8 mouse cellular contexts compared by ENCODE assay signal in genomic region chr3:63928878-63929859, GRCm38 (mm10). TPM values are rescaled to one million over a fixed set of nuclear protein-coding genes. Genes with fewer than 3 reads are reported as not detected.
DNase-seq lines count a peak whose midpoint lies in the region; ATAC-seq and TF ChIP-seq lines count a peak whose summit lies in the region.

E130311K13Rik (minus strand) TSS chr3:63929472.

- peak; percentile 78 for TF ChIP-seq POLR2A in brain, embryonic 14.5 days (IDR thresholded peaks at IDR 0.05; ENCODE audit: borderline replicate concordance, extremely low read depth, insufficient read depth, insufficient read length, poor library complexity, severe bottlenecking)

- 4% methylated on average over 47 of the region's 48 CpGs for WGBS in heart, embryonic 12.5 days
- WGBS in kidney, postnatal 0 days = 5% methylated on average over 48 of the region's 48 CpGs
- 7% methylated on average over 40 of the region's 48 CpGs for WGBS in liver, embryonic 11.5 days
- WGBS in stomach, embryonic 14.5 days = 6% methylated on average over 48 of the region's 48 CpGs

- peak; percentile 96 for ATAC-seq in heart, embryonic 12.5 days (ENCODE audit: insufficient number of reproducible peaks, low FRiP score)
- ATAC-seq in kidney, postnatal 0 days (replicated peaks; ENCODE audit: low FRiP score, low read depth) = peak; percentile 97
- ATAC-seq in liver, embryonic 11.5 days (replicated peaks; ENCODE audit: low FRiP score) = peak; percentile 93
- ATAC-seq in stomach, embryonic 14.5 days (ENCODE audit: insufficient number of reproducible peaks, insufficient read depth, low FRiP score, low read depth) = peak; percentile 91

- H3K4me1 ChIP-seq in erythroblast, embryonic 14.5 days (ENCODE audit: control insufficient read depth) = peaks cover 7% of the 10 kb centered on the region
- 0 out of 2 replicates have a peak, but pooled peaks cover 3% of the 10 kb centered on the region for H3K4me1 ChIP-seq in heart, embryonic 12.5 days (replicated peaks)
- H3K4me1 ChIP-seq in kidney, postnatal 0 days (replicated peaks; ENCODE audit: insufficient read depth, low read length) = no peaks in the 10 kb centered on the region
- no peaks in the 10 kb centered on the region for H3K4me1 ChIP-seq in liver, embryonic 11.5 days (replicated peaks; ENCODE audit: control insufficient read depth, insufficient read depth, low read length)
- H3K4me1 ChIP-seq in stomach, embryonic 14.5 days (ENCODE audit: control insufficient read depth, insufficient read depth, low read length) = no peaks in the 10 kb centered on the region

- peak within 1 kb of the TSS; percentile 34 for H3K4me3 ChIP-seq in C2C12 (ENCODE audit: insufficient read depth, poor library complexity, severe bottlenecking)
- H3K4me3 ChIP-seq in erythroblast, embryonic 14.5 days (replicated peaks) = peak within 1 kb of the TSS; percentile 74
- H3K4me3 ChIP-seq in heart, embryonic 12.5 days = peak within 1 kb of the TSS; percentile 56
- H3K4me3 ChIP-seq in kidney, postnatal 0 days (replicated peaks; ENCODE audit: low read depth, low read length) = peak within 1 kb of the TSS; percentile 63
- peak within 1 kb of the TSS; percentile 66 for H3K4me3 ChIP-seq in liver, embryonic 11.5 days (ENCODE audit: low read depth, low read length)
- H3K4me3 ChIP-seq in stomach, embryonic 14.5 days (ENCODE audit: low read depth, low read length) = peak within 1 kb of the TSS; percentile 60

- TF ChIP-seq CTCF in C2C12 (IDR thresholded peaks at IDR 0.05; ENCODE audit: control insufficient read depth, insufficient read depth, insufficient read length) = peak; percentile 97
- peak; percentile 91 for TF ChIP-seq CTCF in brain, embryonic 14.5 days (IDR thresholded peaks at IDR 0.05; ENCODE audit: borderline replicate concordance, extremely low read depth, insufficient read depth, insufficient read length)
- TF ChIP-seq CTCF in kidney, postnatal 0 days (IDR thresholded peaks at IDR 0.05; ENCODE audit: low read depth) = peak; percentile 94

- H3K9me3 ChIP-seq in erythroblast, embryonic 14.5 days (ENCODE audit: control insufficient read depth, low read length) = no peaks in the 10 kb centered on the region
- H3K9me3 ChIP-seq in heart, embryonic 12.5 days (replicated peaks) = no peaks in the 10 kb centered on the region
- no peaks in the 10 kb centered on the region for H3K9me3 ChIP-seq in kidney, postnatal 0 days (replicated peaks; ENCODE audit: low read length)
- H3K9me3 ChIP-seq in liver, embryonic 11.5 days (ENCODE audit: control insufficient read depth, low read length) = no peaks in the 10 kb centered on the region
- H3K9me3 ChIP-seq in stomach, embryonic 14.5 days (ENCODE audit: control insufficient read depth, low read depth, low read length) = no peaks in the 10 kb centered on the region

- DNase-seq in brain, embryonic 14.5 days (ENCODE audit: low read depth) = peak; percentile 91
- peak; percentile 86 for DNase-seq in kidney, postnatal 0 days (ENCODE audit: low spot score)
- DNase-seq in liver, embryonic 11.5 days (ENCODE audit: low spot score) = peak; percentile 86
- DNase-seq in naive thymus-derived CD4-positive, alpha-beta T cell, adult 2 months (ENCODE audit: low read depth) = peak; percentile 89

- H3K27ac ChIP-seq in heart, embryonic 12.5 days (ENCODE audit: poor library complexity, severe bottlenecking) = peak within 1 kb of the TSS; percentile 46; the same call in 1 of the 2 replicates
- peak within 1 kb of the TSS; percentile 81 for H3K27ac ChIP-seq in kidney, postnatal 0 days
- peak within 1 kb of the TSS; percentile 26; the same call in 1 of the 2 replicates for H3K27ac ChIP-seq in liver, embryonic 11.5 days (ENCODE audit: low read depth, low read length)
- peak within 1 kb of the TSS; percentile 58; the same call in 1 of the 2 replicates for H3K27ac ChIP-seq in stomach, embryonic 14.5 days (ENCODE audit: low read length)

- H3K4me2 ChIP-seq in heart, embryonic 12.5 days = peak within 1 kb of the TSS; percentile 65
- peak within 1 kb of the TSS; percentile 81 for H3K4me2 ChIP-seq in kidney, postnatal 0 days (ENCODE audit: low read length)
- peak within 1 kb of the TSS; percentile 76 for H3K4me2 ChIP-seq in liver, embryonic 11.5 days
- H3K4me2 ChIP-seq in stomach, embryonic 14.5 days (replicated peaks; ENCODE audit: low read depth, low read length) = peak within 1 kb of the TSS; percentile 50

- no peaks in the 10 kb centered on the region for H3K27me3 ChIP-seq in C2C12 (ENCODE audit: control insufficient read depth, insufficient read depth, insufficient read length)
- no peaks in the 10 kb centered on the region for H3K27me3 ChIP-seq in erythroblast, embryonic 14.5 days (ENCODE audit: control insufficient read depth)
- H3K27me3 ChIP-seq in heart, embryonic 12.5 days (replicated peaks) = no peaks in the 10 kb centered on the region
- no peaks in the 10 kb centered on the region for H3K27me3 ChIP-seq in kidney, postnatal 0 days (ENCODE audit: insufficient read depth, low read length)
- no peaks in the 10 kb centered on the region for H3K27me3 ChIP-seq in liver, embryonic 11.5 days (replicated peaks; ENCODE audit: control insufficient read depth, insufficient read depth, low read length)
- no peaks in the 10 kb centered on the region for H3K27me3 ChIP-seq in stomach, embryonic 14.5 days (ENCODE audit: control insufficient read depth, insufficient read depth, low read length)

- no peaks in the 10 kb centered on the region for H3K79me2 ChIP-seq in C2C12 (ENCODE audit: control insufficient read depth, insufficient read depth)

- no peaks in the 10 kb centered on the region for H3K36me3 ChIP-seq in C2C12 (ENCODE audit: control insufficient read depth, insufficient read depth)
- no peaks in the 10 kb centered on the region for H3K36me3 ChIP-seq in erythroblast, embryonic 14.5 days (ENCODE audit: control insufficient read depth)
- H3K36me3 ChIP-seq in heart, embryonic 12.5 days = peaks cover 4% of the 10 kb centered on the region; the same call in 1 of the 2 replicates
- peaks cover 5% of the 10 kb centered on the region; the same call in 1 of the 2 replicates for H3K36me3 ChIP-seq in kidney, postnatal 0 days (ENCODE audit: insufficient read depth, low read length)
- no peaks in the 10 kb centered on the region for H3K36me3 ChIP-seq in liver, embryonic 11.5 days (ENCODE audit: control insufficient read depth, insufficient read depth, low read length)
- no peaks in the 10 kb centered on the region for H3K36me3 ChIP-seq in stomach, embryonic 14.5 days (ENCODE audit: control insufficient read depth, insufficient read depth, low read length)

- peak within 1 kb of the TSS; percentile 78 for H3ac ChIP-seq in C2C12 (ENCODE audit: control insufficient read depth, insufficient read length, low read depth)

- H3K9ac ChIP-seq in heart, embryonic 12.5 days = peak within 1 kb of the TSS; percentile 75
- H3K9ac ChIP-seq in kidney, postnatal 0 days (ENCODE audit: low read depth, low read length) = peak within 1 kb of the TSS; percentile 86
- H3K9ac ChIP-seq in liver, embryonic 11.5 days (ENCODE audit: low read depth, low read length) = peak within 1 kb of the TSS; percentile 76
- peak within 1 kb of the TSS; percentile 88 for H3K9ac ChIP-seq in stomach, embryonic 14.5 days (replicated peaks; ENCODE audit: low read depth, low read length)

- no peaks in the 10 kb centered on the region for H3K79me3 ChIP-seq in C2C12 (ENCODE audit: low read depth)

TF ChIP-seq in C2C12, 6 proteins besides CTCF, POLR2A, EP300 and RAD21:
- TF ChIP-seq FOSL1 (IDR thresholded peaks at IDR 0.05; ENCODE audit: insufficient read depth, low read length, poor library complexity, severe bottlenecking) (no peak), CEBPB (IDR thresholded peaks at IDR 0.05; ENCODE audit: low read depth) (peak; percentile 38), MAX (IDR thresholded peaks at IDR 0.05) (peak; percentile 27), MYOD1 (IDR thresholded peaks at IDR 0.05; ENCODE audit: control insufficient read depth, insufficient read length, low read depth) (no peak)

RNA-seq across cellular contexts. Expression of gene E130311K13Rik, which starts in this region (rescaled TPM):
- polyA plus RNA-seq in C2C12 (2012; fragmentation: generic; extraction: Trizol) = 1.3 TPM
- 2.4 and 4.0 TPM in 2 replicates for polyA plus RNA-seq in brain, embryonic 14.5 days (2012; rRNA removed)
- 0.07 TPM in 1 of 2 replicates, not detected in the other for polyA plus RNA-seq in erythroblast, embryonic 14.5 days (2012)
- 5.3 and 5.7 TPM in 2 replicates for polyA plus RNA-seq in heart, embryonic 12.5 days (2016; fragmentation: Nextera tagmentation; extraction: Ambion mirVana)
- polyA plus RNA-seq in kidney, postnatal 0 days (2015; fragmentation: Nextera tagmentation; extraction: Ambion mirVana) = 4.4 and 6.4 TPM in 2 replicates
- polyA plus RNA-seq in liver, embryonic 11.5 days (2014; fragmentation: Nextera tagmentation; extraction: Ambion mirVana) = 3.8 and 4.8 TPM in 2 replicates
- 4.6 and 6.8 TPM in 2 replicates for polyA plus RNA-seq in stomach, embryonic 14.5 days (2014; fragmentation: Nextera tagmentation; extraction: Ambion mirVana)

Comparison
In these comparisons a context has a peak if more than half of its experiments do, and no peak if none do; other contexts are left out.
1. Peak in every context shown above with its lines: DNase-seq, ATAC-seq, H3K4me3 ChIP-seq and H3K27ac ChIP-seq.
2. H3K27ac ChIP-seq: peak in every context shown above with its lines; median percentile 81 in kidney, postnatal 0 days; 58 in stomach, embryonic 14.5 days; 46 in heart, embryonic 12.5 days; 26 in liver, embryonic 11.5 days.